Mouse (Mus musculus) midbrain, postnatal 0 days (tissue): ENCODE data around the gene Fam173b. TPM values are rescaled to one million over a fixed set of nuclear protein-coding genes. Genes with fewer than 3 reads are reported as not detected.

ENCODE experiments used
- ATAC-seq: fragments of 200-750 bp; cut with Nextera tagmentation; 2 replicates; pipeline ENCODE4 v1.8.0; 2017; ENCODE audit warnings: moderate number of reproducible peaks, mild to moderate bottlenecking, moderate TSS enrichment, moderate library complexity; ENCODE audit not compliant: low FRiP score
- DNase-seq: peaks from one replicate; pipeline ENCODE4 v3.0.0-alpha.2; 2015; ENCODE audit warnings: low spot score
- H3K27ac ChIP-seq: fragments of 300-500 bp; sonication (generic); 2 replicates; pipeline ENCODE4 v1.5.1; 2014; ENCODE audit warnings: low read depth, mild to moderate bottlenecking, low read length, mixed read lengths
- H3K27me3 ChIP-seq: fragments of 300-500 bp; sonication (generic); 2 replicates; pipeline ENCODE4 v1.6.1; 2014; ENCODE audit warnings: low read length, control low read depth, mixed read lengths; ENCODE audit not compliant: insufficient read depth
- H3K36me3 ChIP-seq: fragments of 300-500 bp; sonication (generic); 2 replicates; pipeline ENCODE4 v1.6.1; 2014; ENCODE audit warnings: low read length, control low read depth, mixed read lengths; ENCODE audit not compliant: insufficient read depth
- H3K4me1 ChIP-seq: fragments of 300-500 bp; sonication (generic); 2 replicates; pipeline ENCODE4 v1.6.1; 2014; ENCODE audit warnings: mild to moderate bottlenecking, control low read depth, antibody characterized with exemption, low read length, mixed read lengths; ENCODE audit not compliant: insufficient read depth
- H3K4me2 ChIP-seq: fragments of 300-500 bp; sonication (generic); 2 replicates; pipeline ENCODE4 v1.6.1; 2014; ENCODE audit warnings: low read depth, mild to moderate bottlenecking, low read length, mixed read lengths; ENCODE audit not compliant: poor library complexity, severe bottlenecking
- H3K4me3 ChIP-seq: fragments of 300-500 bp; sonication (generic); 2 replicates; pipeline ENCODE4 v1.5.1; 2014; ENCODE audit warnings: low read depth, mild to moderate bottlenecking, low read length, moderate library complexity
- H3K9ac ChIP-seq: fragments of 300-500 bp; sonication (generic); replicated peaks from 2 replicates; pipeline ENCODE4 v1.6.1; 2014; ENCODE audit warnings: mild to moderate bottlenecking, low read length, moderate library complexity, mixed read lengths; ENCODE audit not compliant: poor library complexity, severe bottlenecking
- H3K9me3 ChIP-seq: fragments of 300-500 bp; sonication (generic); 2 replicates; pipeline ENCODE4 v1.6.1; 2016; ENCODE audit warnings: low read length, control low read depth
- CTCF ChIP-seq: IDR thresholded peaks from 2 replicates; pipeline ENCODE4 v1.5.1; 2016; ENCODE audit warnings: antibody characterized with exemption, mild to moderate bottlenecking
- WGBS: fragments of 180-500 bp; shearing (Covaris S2); extraction: QIAGEN DNeasy Blood & Tissue Kit; methylation state at CpG from one replicate; pipeline ENCODE4 v1.1.7; 2014; 5-methylcytosine and 5-hydroxymethylcytosine counted together
- polyA plus RNA-seq: library from polyadenylated mRNA; unstranded; fragments of >200 nt; fragmentation: Nextera tagmentation; extraction: Ambion mirVana; gene quantifications from 2 replicates; pipeline ENCODE4 v1.2.1, GENCODE M21; 2015
- total RNA-seq: library from RNA; depleted of rRNA; stranded (reverse); fragments of >200 nt; gene quantifications from 2 replicates; pipeline ENCODE4 v1.2.3, GENCODE M21; 2014

Gene Fam173b
- total and polyA plus RNA-seq, 2 experiments from 2014 or later: 6.7 to 10.6 TPM

DNA sequence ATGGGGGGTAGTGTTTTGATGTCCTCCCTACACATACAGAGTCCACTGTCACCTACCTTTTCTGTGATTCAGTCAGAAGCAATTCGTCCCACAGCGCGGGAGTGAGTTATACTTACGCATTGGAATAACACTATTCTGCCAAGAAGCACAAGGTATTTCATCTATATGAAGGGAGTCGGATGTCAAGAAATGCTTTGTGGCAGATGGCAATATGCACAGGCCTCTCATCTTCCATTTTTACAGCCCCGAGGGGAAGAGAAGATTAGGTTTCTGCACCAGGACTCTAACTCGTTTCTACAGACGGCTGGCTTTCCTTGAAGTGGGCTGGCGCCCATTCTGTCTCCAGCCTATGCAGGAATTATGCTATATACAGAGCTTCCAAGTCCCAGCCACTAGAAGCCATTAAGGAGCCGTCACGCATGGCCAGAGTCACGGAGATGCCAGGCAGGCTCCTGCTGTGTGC, 29.8 kb downstream of the Fam173b start:
- 70% methylated on average over 12 of the region's 12 CpGs for WGBS
- no peak overlapping the region for H3K27ac ChIP-seq
- ATAC-seq: no peak
- TF ChIP-seq CTCF: no peak
- H3K36me3 ChIP-seq: no peaks in the 10 kb centered on the region
- no peak overlapping the region for H3K4me3 ChIP-seq
- no peaks in the 10 kb centered on the region for H3K27me3 ChIP-seq
- peak; percentile 21 for DNase-seq
- no peaks in the 10 kb centered on the region for H3K9me3 ChIP-seq
- no peaks in the 10 kb centered on the region for H3K4me1 ChIP-seq
- no peak overlapping the region for H3K9ac ChIP-seq
- H3K4me2 ChIP-seq: no peak overlapping the region

DNA sequence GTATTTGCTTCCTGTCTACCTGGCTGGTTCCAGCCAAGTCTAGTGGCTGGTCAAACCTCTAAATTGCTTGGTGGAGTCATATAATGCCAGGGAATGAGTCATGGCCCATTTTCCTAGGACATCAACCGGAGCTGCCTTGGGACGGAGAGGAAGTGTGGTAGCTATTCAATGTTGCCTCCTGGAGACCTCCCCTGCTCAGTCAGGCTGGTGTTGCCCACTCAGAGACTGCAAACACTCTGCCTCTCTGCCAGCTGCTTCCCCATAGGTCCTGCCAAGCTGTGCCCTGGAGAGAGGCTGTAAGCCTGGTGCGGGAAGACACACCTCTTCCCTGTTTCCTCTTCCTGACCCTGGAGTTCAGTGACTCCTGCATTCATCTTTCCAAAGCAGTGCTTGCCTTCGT, 30.8 kb downstream of the Fam173b start:
- WGBS: 92% methylated on average over 4 of the region's 4 CpGs
- Histone ChIP-seq H3K4me1 (no peaks in the 10 kb centered on the region), H3K4me2 (no peak overlapping the region), H3K36me3 (no peaks in the 10 kb centered on the region), H3K9me3 (no peaks in the 10 kb centered on the region), H3K27ac (no peak overlapping the region), H3K27me3 (no peaks in the 10 kb centered on the region), H3K4me3 (no peak overlapping the region), H3K9ac (no peak overlapping the region)
- TF ChIP-seq CTCF: no peak
- ATAC-seq (no peak), DNase-seq (no peak)

- no peak overlapping the region for H3K27ac ChIP-seq
- ATAC-seq (no peak), DNase-seq (peak; percentile 68)
- H3K27me3 ChIP-seq: no peaks in the 10 kb centered on the region
- no peak overlapping the region for H3K9ac ChIP-seq
- no peaks in the 10 kb centered on the region for H3K36me3 ChIP-seq
- no peak for TF ChIP-seq CTCF
- no peaks in the 10 kb centered on the region for H3K9me3 ChIP-seq
- H3K4me3 ChIP-seq: no peak overlapping the region
- 87% methylated on average over 6 of the region's 6 CpGs for WGBS
- no peak overlapping the region for H3K4me2 ChIP-seq
- no peaks in the 10 kb centered on the region for H3K4me1 ChIP-seq
Observed at GRCm38 (mm10) chr15:31634582-31634981, 32.9 kb downstream of the Fam173b start.

- Histone ChIP-seq H3K4me3 (no peak overlapping the region), H3K27me3 (no peaks in the 10 kb centered on the region), H3K9me3 (no peaks in the 10 kb centered on the region), H3K4me1 (no peaks in the 10 kb centered on the region), H3K4me2 (no peak overlapping the region), H3K27ac (no peak overlapping the region), H3K36me3 (no peaks in the 10 kb centered on the region), H3K9ac (no peak overlapping the region)
- TF ChIP-seq CTCF: no peak
- ATAC-seq: no peak
- no peak for DNase-seq
- WGBS: 82% methylated on average over 9 of the region's 9 CpGs
Observed at GRCm38 (mm10) chr15:31636091-31636595, 34.5 kb downstream of the Fam173b start.

GRCm38 (mm10) chr15:31647225-31647624, 45.6 kb downstream of the Fam173b start:
- ATAC-seq (no peak), DNase-seq (no peak)
- Histone ChIP-seq H3K27me3 (no peaks in the 10 kb centered on the region), H3K4me3 (no peak overlapping the region), H3K27ac (no peak overlapping the region), H3K9me3 (no peaks in the 10 kb centered on the region), H3K4me2 (no peak overlapping the region), H3K4me1 (no peaks in the 10 kb centered on the region), H3K36me3 (no peaks in the 10 kb centered on the region), H3K9ac (no peak overlapping the region)
- no peak for TF ChIP-seq CTCF
- 87% methylated on average over 6 of the region's 6 CpGs for WGBS

DNA sequence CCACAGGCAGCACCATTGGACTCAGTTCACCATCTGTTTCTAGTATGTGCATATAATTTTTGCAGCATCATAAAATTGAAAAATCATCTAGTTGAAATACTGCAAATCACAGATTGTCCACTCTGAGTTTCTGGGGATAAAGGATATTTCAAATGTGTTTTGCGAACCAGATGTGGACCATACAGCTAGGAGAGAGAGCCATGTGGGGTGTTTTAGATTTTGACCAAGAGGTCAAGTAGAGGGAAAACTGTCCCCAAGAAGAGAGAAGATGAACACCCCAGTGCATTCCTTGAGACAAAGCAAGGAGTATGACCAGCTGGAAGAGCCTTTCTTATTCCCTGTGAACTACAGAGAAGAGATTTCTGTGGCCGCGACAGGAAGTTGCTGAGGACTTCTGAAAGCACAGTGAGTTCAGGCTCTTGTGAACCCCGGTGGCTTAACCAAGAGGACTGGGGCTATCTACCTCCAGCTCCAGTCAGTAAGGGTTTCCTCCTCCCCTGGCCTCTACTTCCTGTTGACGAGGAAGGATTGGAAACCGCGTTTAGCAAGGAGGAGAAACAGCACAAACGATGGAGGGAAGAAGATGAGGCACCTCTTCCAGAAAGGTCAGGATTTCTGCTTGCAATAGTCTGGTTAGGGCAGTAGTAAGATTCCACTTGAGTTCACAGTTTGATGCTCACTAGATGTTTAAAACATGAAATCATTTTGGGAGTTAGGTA, 46.4 kb downstream of the Fam173b start:
- Histone ChIP-seq H3K9me3 (no peaks in the 10 kb centered on the region), H3K4me1 (no peaks in the 10 kb centered on the region), H3K27me3 (no peaks in the 10 kb centered on the region), H3K9ac (no peak overlapping the region), H3K4me3 (no peak overlapping the region), H3K27ac (no peak overlapping the region), H3K4me2 (no peak overlapping the region), H3K36me3 (no peaks in the 10 kb centered on the region)
- ATAC-seq (no peak), DNase-seq (no peak)
- 85% methylated on average over 8 of the region's 8 CpGs for WGBS
- TF ChIP-seq CTCF: no peak
